In the genomic region with DNA sequence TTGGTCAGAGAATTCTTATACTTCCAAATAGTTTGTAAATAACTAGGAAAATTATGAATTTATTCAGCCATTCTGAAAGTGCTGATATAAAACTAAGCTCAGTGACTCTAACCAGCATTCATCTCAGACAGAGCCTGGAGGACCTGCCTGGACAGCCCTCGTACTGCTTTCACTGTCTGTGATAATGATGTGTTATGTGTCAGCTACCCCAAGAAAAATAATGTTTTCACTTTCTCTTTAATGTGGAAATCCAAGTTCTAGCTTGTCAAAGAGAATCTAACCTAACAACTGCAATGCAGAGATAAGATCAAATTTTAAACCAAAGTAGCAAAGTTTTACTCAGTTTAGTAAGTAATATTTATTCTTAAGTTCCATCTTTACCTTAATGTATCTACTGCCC, we compare ENCODE assay signal across 28 mouse cellular contexts. TPM values are rescaled to one million over a fixed set of nuclear protein-coding genes. Genes with fewer than 3 reads are reported as not detected.
DNase-seq lines count a peak whose midpoint lies in the region; ATAC-seq and TF ChIP-seq lines count a peak whose summit lies in the region.
"Had no signal": no experiment of that assay in that cellular context is flagged by ENCODE, and none has a peak within 500 bp of the region (broad histone marks: within the 10 kb centered on the region; RNA-seq: fewer than 3 reads in every experiment).

No protein-coding gene starts in this region.

- no peak for TF ChIP-seq CTCF in lung, postnatal 0 days (IDR thresholded peaks at IDR 0.05)
- no peak for TF ChIP-seq CTCF in CH12.LX (conservative IDR thresholded peaks at IDR 0.05 in 1 of 2, IDR thresholded peaks at IDR 0.05 in 1 of 2; ENCODE audit: low read depth in 2 of 2, low read length in 2 of 2)

- WGBS in lung, postnatal 0 days = 35% methylated on average over 1 of the region's 1 CpGs
- WGBS in hindbrain, embryonic 13.5 days = 60% methylated on average over 1 of the region's 1 CpGs

- no peak for TF ChIP-seq EP300 in lung, postnatal 0 days (IDR thresholded peaks at IDR 0.05)
- no peak; the same call in 1 of the 2 replicates for TF ChIP-seq EP300 in CH12.LX (IDR thresholded peaks at IDR 0.05; ENCODE audit: low read length)

- peak; percentile 5; the same call in 1 of the 2 replicates for TF ChIP-seq POLR2A in CH12.LX (IDR thresholded peaks at IDR 0.05; ENCODE audit: low read depth, low read length)

- in situ Hi-C loops in CH12.LX (cut with MboI; ENCODE audit: low pct_ligation_motif_present, low pct_unique_long_range_greater_than_20kb, low sequenced_read_pairs) = no loop called here

- H3K79me2 ChIP-seq in CH12.LX (replicated peaks; ENCODE audit: control insufficient read depth, extremely low read depth, insufficient read depth, poor library complexity, severe bottlenecking) = peaks cover 10% of the 10 kb centered on the region

- no peaks in the 10 kb centered on the region for H3K36me3 ChIP-seq in lung, postnatal 0 days (ENCODE audit: insufficient read depth, low read length)
- H3K36me3 ChIP-seq in CH12.LX (replicated peaks in 1 of 2; ENCODE audit: control insufficient read depth in 1 of 2, insufficient read depth in 1 of 2, low read length in 1 of 2) = peaks cover 6 to 13% of the 10 kb centered on the region in 2 experiments
- no peaks in the 10 kb centered on the region for H3K36me3 ChIP-seq in hindbrain, embryonic 13.5 days
- H3K36me3 ChIP-seq: embryonic facial prominence, embryonic 12.5 days; heart, embryonic 12.5 days; heart, embryonic 15.5 days; intestine, embryonic 15.5 days had no signal

- no peak overlapping the region for H3K4me2 ChIP-seq in lung, postnatal 0 days (replicated peaks; ENCODE audit: low read depth, low read length)
- H3K4me2 ChIP-seq in CH12.LX (ENCODE audit: insufficient read depth, low read depth, poor library complexity, severe bottlenecking) = peak overlapping the region; percentile 65
- no peak overlapping the region for H3K4me2 ChIP-seq in hindbrain, embryonic 13.5 days
- H3K4me2 ChIP-seq: embryonic facial prominence, embryonic 12.5 days; embryonic facial prominence, embryonic 15.5 days; heart, embryonic 12.5 days; heart, embryonic 15.5 days; hindbrain, embryonic 14.5 days; intestine, embryonic 15.5 days had no signal

- no peaks in the 10 kb centered on the region for H3K4me1 ChIP-seq in lung, postnatal 0 days (ENCODE audit: insufficient read depth, low read depth, low read length)
- H3K4me1 ChIP-seq in CH12.LX (ENCODE audit: control insufficient read depth in 1 of 2, insufficient read depth in 2 of 2) = peaks cover 3 to 46% of the 10 kb centered on the region in 2 experiments
- H3K4me1 ChIP-seq in hindbrain, embryonic 13.5 days (replicated peaks) = peaks cover 6% of the 10 kb centered on the region; the same call in 1 of the 2 replicates
- H3K4me1 ChIP-seq: embryonic facial prominence, embryonic 12.5 days; embryonic facial prominence, embryonic 15.5 days; heart, embryonic 12.5 days; heart, embryonic 15.5 days; hindbrain, embryonic 10.5 days; intestine, embryonic 15.5 days had no signal

- ATAC-seq in lung, postnatal 0 days = no peak
- ATAC-seq in inflammation-experienced regulatory T-cells, adult 6 months = peak; percentile 69
- no peak for ATAC-seq in hindbrain, embryonic 13.5 days (ENCODE audit: low FRiP score)
- ATAC-seq: forebrain, embryonic 14.5 days; forebrain, postnatal 0 days; hindbrain, postnatal 0 days; intestine, embryonic 15.5 days had no signal

- peak; percentile 9 for DNase-seq in lung, postnatal 0 days (ENCODE audit: low spot score)
- no peak for DNase-seq in lung, postnatal 25 days (ENCODE audit: low spot score)
- peak; percentile 4 for DNase-seq in CD4-positive helper T cell, adult 2 months (ENCODE audit: low read depth, low spot score)
- DNase-seq in CH12.LX (ENCODE audit: extremely low read depth) (peak; percentile 52), liver (no peak)
- DNase-seq in adrenal gland, postnatal 14 days = no peak
- DNase-seq: adrenal gland, postnatal 10 days; cerebellum, adult 11-12 months; cerebellum, adult 8-10 months; cerebellum, postnatal 25 days; forebrain, postnatal 0 days; gastrocnemius, adult 2 months; gastrocnemius, postnatal 25 days; heart, adult 18-20 months; heart, postnatal 10 days; heart, postnatal 36 days; kidney, adult 11 months had no signal

- H3K9me3 ChIP-seq in lung, postnatal 0 days (ENCODE audit: low read length) = no peaks in the 10 kb centered on the region
- no peaks in the 10 kb centered on the region for H3K9me3 ChIP-seq in CH12.LX (replicated peaks; ENCODE audit: low read length)
- H3K9me3 ChIP-seq in hindbrain, embryonic 13.5 days = no peaks in the 10 kb centered on the region
- H3K9me3 ChIP-seq: embryonic facial prominence, embryonic 12.5 days; embryonic facial prominence, embryonic 15.5 days; heart, embryonic 12.5 days; heart, embryonic 15.5 days; hindbrain, embryonic 10.5 days; intestine, embryonic 15.5 days had no signal

- H3K27me3 ChIP-seq in lung, postnatal 0 days (replicated peaks; ENCODE audit: insufficient read depth, low read length) = no peaks in the 10 kb centered on the region
- H3K27me3 ChIP-seq in CH12.LX (replicated peaks) = no peaks in the 10 kb centered on the region
- H3K27me3 ChIP-seq in hindbrain, embryonic 13.5 days = no peaks in the 10 kb centered on the region
- H3K27me3 ChIP-seq: embryonic facial prominence, embryonic 12.5 days; embryonic facial prominence, embryonic 15.5 days; heart, embryonic 12.5 days; heart, embryonic 15.5 days; intestine, embryonic 15.5 days had no signal

- H3K4me3 ChIP-seq in lung, postnatal 0 days (ENCODE audit: low read depth, low read length) = no peak overlapping the region
- peak overlapping the region in 2 of 3 experiments; percentile 48 to 50 for H3K4me3 ChIP-seq in CH12.LX (replicated peaks in 1 of 3; ENCODE audit: low read depth in 2 of 3, low read length in 2 of 3, poor library complexity in 1 of 3)
- no peak overlapping the region for H3K4me3 ChIP-seq in hindbrain, embryonic 13.5 days
- H3K4me3 ChIP-seq: embryonic facial prominence, embryonic 12.5 days; embryonic facial prominence, embryonic 15.5 days; gastrocnemius, adult 2 months; heart, embryonic 12.5 days; heart, embryonic 15.5 days; hindbrain, embryonic 10.5 days; intestine, embryonic 15.5 days had no signal

- H3K9ac ChIP-seq in lung, postnatal 0 days (replicated peaks; ENCODE audit: low read depth) = no peak overlapping the region
- H3K9ac ChIP-seq in CH12.LX (ENCODE audit: insufficient read depth, low read depth) = peak overlapping the region; percentile 21; the same call in 1 of the 2 replicates
- H3K9ac ChIP-seq in hindbrain, embryonic 13.5 days = no peak overlapping the region
- H3K9ac ChIP-seq: embryonic facial prominence, embryonic 12.5 days; embryonic facial prominence, embryonic 15.5 days; forebrain, postnatal 0 days; heart, embryonic 12.5 days; heart, embryonic 15.5 days; hindbrain, embryonic 14.5 days; intestine, embryonic 15.5 days had no signal

- H3K27ac ChIP-seq in lung, postnatal 0 days (ENCODE audit: low read length) = no peak overlapping the region
- H3K27ac ChIP-seq in CH12.LX (ENCODE audit: insufficient read depth, low read depth) = peak overlapping the region; percentile 89
- H3K27ac ChIP-seq in hindbrain, embryonic 13.5 days = no peak overlapping the region
- H3K27ac ChIP-seq: embryonic facial prominence, embryonic 12.5 days; embryonic facial prominence, embryonic 15.5 days; gastrocnemius, adult 2 months; heart, embryonic 15.5 days; hindbrain, embryonic 10.5 days; hindbrain, embryonic 14.5 days; hindbrain, postnatal 0 days; intestine, embryonic 15.5 days had no signal

- TF ChIP-seq RAD21 in CH12.LX (IDR thresholded peaks at IDR 0.05; ENCODE audit: low read depth, low read length) = no peak

- dilution Hi-C loops in CH12.LX (cut with MboI; ENCODE audit: extremely low pct_ligation_motif_present, extremely low pct_unique_long_range_greater_than_20kb, low sequenced_read_pairs) = no loop called here

TF ChIP-seq in CH12.LX, 34 proteins besides CTCF, POLR2A, EP300 and RAD21:
- no peak for TF ChIP-seq HCFC1 (IDR thresholded peaks at IDR 0.05; ENCODE audit: low read depth, low read length)
- TF ChIP-seq SMC3 (IDR thresholded peaks at IDR 0.05; ENCODE audit: low read depth, low read length) = no peak
- no peak for TF ChIP-seq IRF4 (IDR thresholded peaks at IDR 0.05; ENCODE audit: low read depth, low read length)
- TF ChIP-seq CHD1 (IDR thresholded peaks at IDR 0.05; ENCODE audit: low read depth, low read length) = peak; percentile 12; the same call in 1 of the 2 replicates
- TF ChIP-seq E2F4 (IDR thresholded peaks at IDR 0.05; ENCODE audit: insufficient replicate concordance, low read depth, low read length) = no peak
- no peak for TF ChIP-seq NRF1 (IDR thresholded peaks at IDR 0.05; ENCODE audit: low read depth, low read length)
- TF ChIP-seq JUN (IDR thresholded peaks at IDR 0.05; ENCODE audit: insufficient read depth, low read depth, low read length) = no peak
- no peak for TF ChIP-seq ZNF384 (IDR thresholded peaks at IDR 0.05; ENCODE audit: low read depth, low read length)

RNA-seq across cellular contexts. Expression of gene Erp44, which starts 35.6 kb away (rescaled TPM):
- 72.4 and 82.9 TPM in 2 replicates for polyA plus RNA-seq in lung, postnatal 0 days (2015; fragmentation: Nextera tagmentation; extraction: Ambion mirVana)
- total RNA-seq in CH12.LX (2012; rRNA removed) (59.2 and 60.4 TPM in 2 replicates), CH12.LX (2014; rRNA removed) (201 and 203 TPM in 2 replicates)
- 85.3 and 99.7 TPM in 2 replicates for polyA plus RNA-seq in CH12.LX (2012; ENCODE audit: insufficient read length, low read depth)
- 10 to 100 TPM; 48.4 to 84.8 (median 60.7) TPM for polyA plus RNA-seq in inflammation-experienced regulatory T-cells, adult 6 months (2017; shearing (Covaris generic))
- polyA plus RNA-seq in hindbrain, embryonic 13.5 days (2015; fragmentation: Nextera tagmentation; extraction: Ambion mirVana) = 66.1 and 66.3 TPM in 2 replicates
- 60.0 and 63.1 TPM in 2 replicates for total RNA-seq in adrenal gland, postnatal 14 days (2021)

RNA-seq across cellular contexts. Expression of gene Invs, which starts 35.8 kb away (rescaled TPM):
- 3.5 and 4.5 TPM in 2 replicates for polyA plus RNA-seq in lung, postnatal 0 days (2015; fragmentation: Nextera tagmentation; extraction: Ambion mirVana)
- total RNA-seq in CH12.LX (2012; rRNA removed) = 6.4 and 6.9 TPM in 2 replicates
- total RNA-seq in CH12.LX (2014; rRNA removed) = 4.2 and 5.7 TPM in 2 replicates
- 4.8 and 5.1 TPM in 2 replicates for polyA plus RNA-seq in CH12.LX (2012; ENCODE audit: insufficient read length, low read depth)
- polyA plus RNA-seq in inflammation-experienced regulatory T-cells, adult 6 months (2017; shearing (Covaris generic)) = 10 to 100 TPM in 1 of 3 experiments, 1 to 10 TPM in 2; 6.0 to 12.4 (median 9.7) TPM
- 6.8 and 8.6 TPM in 2 replicates for polyA plus RNA-seq in hindbrain, embryonic 13.5 days (2015; fragmentation: Nextera tagmentation; extraction: Ambion mirVana)
- 8.3 and 11.2 TPM in 2 replicates for total RNA-seq in adrenal gland, postnatal 14 days (2021)

Comparison
In these comparisons a context has a peak if more than half of its experiments do, and no peak if none do; other contexts are left out.
1. DNase-seq: peak in lung, postnatal 0 days (single experiment), CD4-positive helper T cell, adult 2 months (single experiment) and CH12.LX (single experiment); none in lung, postnatal 25 days (single experiment), liver (single experiment) and adrenal gland, postnatal 14 days (single experiment).
2. H3K4me3 ChIP-seq: peak in CH12.LX (2 of 3); none in lung, postnatal 0 days (single experiment) and hindbrain, embryonic 13.5 days (single experiment).